Mouse (Mus musculus) G1E (cell line): ENCODE data around the gene Gm10354.
"Not testable (repeated sequence)": the region's sequence is repeated elsewhere in the genome, so short reads cannot be mapped to it uniquely, and the experiment has no call there.

Experiments
- CTCF ChIP-seq: IDR thresholded peaks from 2 replicates; pipeline ENCODE4 v1.5.1; 2012; ENCODE audit warnings: low read depth, low read length, inconsistent platforms, mixed read lengths
- GATA2 ChIP-seq: IDR thresholded peaks from 2 replicates; pipeline ENCODE4 v1.6.1; 2012; ENCODE audit warnings: low read depth, low read length, inconsistent platforms, borderline replicate concordance
- POLR2AphosphoS5 ChIP-seq: IDR thresholded peaks from 2 replicates; pipeline ENCODE4 v1.6.1; 2012; ENCODE audit warnings: low read depth, low read length, inconsistent platforms; ENCODE audit not compliant: insufficient replicate concordance
- TAL1 ChIP-seq: conservative IDR thresholded peaks from 2 replicates; pipeline ENCODE4 v1.6.1; 2012; ENCODE audit warnings: low read depth, low read length, inconsistent platforms, mixed read lengths

DNA sequence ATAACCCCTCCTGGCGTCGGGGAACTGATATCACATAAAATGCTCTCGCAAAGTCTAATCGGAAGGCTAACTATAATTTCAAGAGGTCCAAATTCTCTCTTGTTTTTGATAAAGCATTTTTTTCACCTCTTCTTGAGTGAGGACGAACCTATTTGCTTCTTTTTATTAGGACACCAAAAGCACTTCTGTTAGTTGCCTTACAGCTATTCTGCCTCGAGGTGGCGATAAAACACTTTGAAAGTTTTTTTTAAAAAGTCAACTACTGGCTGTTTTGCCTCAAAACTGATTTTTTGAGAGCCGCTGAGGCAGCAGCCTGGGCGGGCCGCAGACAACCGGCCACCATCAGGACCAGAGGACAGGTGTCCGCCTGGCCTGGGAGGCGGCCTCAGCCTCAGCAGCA lies 14.9 kb downstream of the Gm10354 start:
- not testable (repeated sequence) for TF ChIP-seq CTCF, POLR2AphosphoS5, GATA2, TAL1
